In genomic region chr4:105626371-105627320, GRCm38 (mm10) we compare ENCODE assay signal across 9 mouse cellular contexts.
A peak's percentile ranks its signal among the peaks of the same experiment; 100 is the strongest.
DNase-seq lines count a peak whose midpoint lies in the region; ATAC-seq and TF ChIP-seq lines count a peak whose summit lies in the region.
"Had no signal": no experiment of that assay in that cellular context is flagged by ENCODE, and none has a peak within 500 bp of the region (broad histone marks: within the 10 kb centered on the region; RNA-seq: fewer than 3 reads in every experiment).

No protein-coding gene starts in this region.

- no peak for ATAC-seq in embryonic facial prominence, embryonic 14.5 days (ENCODE audit: low read depth)
- ATAC-seq in kidney, postnatal 0 days (replicated peaks; ENCODE audit: low FRiP score, low read depth): no peak

- H3K27me3 ChIP-seq in embryonic facial prominence, embryonic 14.5 days (replicated peaks; ENCODE audit: control insufficient read depth, insufficient read depth, low read length): no peaks in the 10 kb centered on the region
- no peaks in the 10 kb centered on the region for H3K27me3 ChIP-seq in embryonic facial prominence, embryonic 10.5 days (replicated peaks; ENCODE audit: low read depth, poor library complexity, severe bottlenecking)
- H3K27me3 ChIP-seq in kidney, postnatal 0 days (ENCODE audit: insufficient read depth, low read length): no peaks in the 10 kb centered on the region
- H3K27me3 ChIP-seq: limb, embryonic 13.5 days had no signal

- 77% methylated on average over 14 of the region's 14 CpGs for WGBS in embryonic facial prominence, embryonic 14.5 days
- whole genome bisulfite sequencing in embryonic facial prominence, embryonic 10.5 days: 90% methylated on average over 14 of the region's 14 CpGs
- 49% methylated on average over 14 of the region's 14 CpGs for WGBS in kidney, postnatal 0 days

- H3K27ac ChIP-seq in embryonic facial prominence, embryonic 14.5 days (replicated peaks; ENCODE audit: low read depth, low read length): no peak overlapping the region
- H3K27ac ChIP-seq in embryonic facial prominence, embryonic 10.5 days (replicated peaks): no peak overlapping the region
- no peak overlapping the region; the same call in 1 of the 2 replicates for H3K27ac ChIP-seq in kidney, postnatal 0 days
- H3K27ac ChIP-seq: limb, embryonic 13.5 days had no signal

- DNase-seq in embryonic facial prominence, embryonic 14.5 days (ENCODE audit: low spot score): peak; percentile 74
- no peak for DNase-seq in embryonic facial prominence, embryonic 10.5 days (ENCODE audit: low spot score)
- peak; percentile 37 for DNase-seq in urinary bladder, postnatal 14 days (ENCODE audit: low spot score)
- no peak for DNase-seq in urinary bladder, postnatal 10 days (ENCODE audit: low spot score)
- DNase-seq in kidney, postnatal 0 days (ENCODE audit: low spot score): peak; percentile 75
- no peak for DNase-seq in retina, postnatal 1 day
- DNase-seq in spleen, adult 18-20 months: no peak
- DNase-seq in thymus, adult 18-20 months: no peak

- no peak overlapping the region for H3K4me2 ChIP-seq in embryonic facial prominence, embryonic 14.5 days (ENCODE audit: low read depth, low read length)
- H3K4me2 ChIP-seq in kidney, postnatal 0 days (ENCODE audit: low read length): no peak overlapping the region
- H3K4me2 ChIP-seq: limb, embryonic 13.5 days had no signal

- no peak overlapping the region for H3K4me3 ChIP-seq in embryonic facial prominence, embryonic 14.5 days (ENCODE audit: low read depth, low read length)
- no peak overlapping the region for H3K4me3 ChIP-seq in embryonic facial prominence, embryonic 10.5 days
- H3K4me3 ChIP-seq in kidney, postnatal 0 days (replicated peaks; ENCODE audit: low read depth, low read length): no peak overlapping the region
- H3K4me3 ChIP-seq: limb, embryonic 13.5 days had no signal

- H3K9me3 ChIP-seq in embryonic facial prominence, embryonic 14.5 days (ENCODE audit: control insufficient read depth, low read length): no peaks in the 10 kb centered on the region
- H3K9me3 ChIP-seq in embryonic facial prominence, embryonic 10.5 days: no peaks in the 10 kb centered on the region
- H3K9me3 ChIP-seq in kidney, postnatal 0 days (replicated peaks; ENCODE audit: low read length): no peaks in the 10 kb centered on the region
- H3K9me3 ChIP-seq: limb, embryonic 13.5 days had no signal

- no peak overlapping the region for H3K9ac ChIP-seq in embryonic facial prominence, embryonic 14.5 days (ENCODE audit: low read depth, low read length)
- H3K9ac ChIP-seq in kidney, postnatal 0 days (ENCODE audit: low read depth, low read length): no peak overlapping the region
- H3K9ac ChIP-seq: limb, embryonic 13.5 days had no signal

- H3K36me3 ChIP-seq in embryonic facial prominence, embryonic 14.5 days (ENCODE audit: control insufficient read depth, insufficient read depth, low read length): no peaks in the 10 kb centered on the region
- no peaks in the 10 kb centered on the region for H3K36me3 ChIP-seq in embryonic facial prominence, embryonic 10.5 days (replicated peaks)
- no peaks in the 10 kb centered on the region for H3K36me3 ChIP-seq in kidney, postnatal 0 days (ENCODE audit: insufficient read depth, low read length)
- H3K36me3 ChIP-seq: limb, embryonic 13.5 days had no signal

- no peak for TF ChIP-seq CTCF in kidney, postnatal 0 days (IDR thresholded peaks at IDR 0.05; ENCODE audit: low read depth)

- peaks cover 11% of the 10 kb centered on the region; the same call in 1 of the 2 replicates for H3K4me1 ChIP-seq in embryonic facial prominence, embryonic 14.5 days (ENCODE audit: control insufficient read depth, insufficient read depth, low read length)
- peaks cover 11% of the 10 kb centered on the region; the same call in 1 of the 2 replicates for H3K4me1 ChIP-seq in embryonic facial prominence, embryonic 10.5 days
- no peaks in the 10 kb centered on the region for H3K4me1 ChIP-seq in kidney, postnatal 0 days (replicated peaks; ENCODE audit: insufficient read depth, low read length)

Comparison
In these comparisons a context has a peak if more than half of its experiments do, and no peak if none do; other contexts are left out.
1. DNase-seq: peak in embryonic facial prominence, embryonic 14.5 days (single experiment), urinary bladder, postnatal 14 days (single experiment) and kidney, postnatal 0 days (single experiment); none in embryonic facial prominence, embryonic 10.5 days (single experiment), urinary bladder, postnatal 10 days (single experiment), retina, postnatal 1 day (single experiment), spleen, adult 18-20 months (0 of 2) and thymus, adult 18-20 months (0 of 2).